Mouse (Mus musculus) intestine, embryonic 14.5 days (tissue): Measurements from ENCODE around the gene Gm37240. TPM values are rescaled to one million over a fixed set of nuclear protein-coding genes. Genes with fewer than 3 reads are reported as not detected.

Source experiments
- ATAC-seq: fragments of 200-750 bp; cut with Nextera tagmentation; replicated peaks from 2 replicates; pipeline ENCODE4 v1.8.0; 2017; ENCODE audit warnings: low read depth, moderate number of reproducible peaks, moderate TSS enrichment, moderate library complexity; ENCODE audit not compliant: low FRiP score, low TSS enrichment
- DNase-seq: peaks from one replicate; pipeline ENCODE4 v3.0.0-alpha.2; 2018; ENCODE audit warnings: low spot score
- H3K27ac ChIP-seq: fragments of 300-500 bp; sonication (generic); 2 replicates; pipeline ENCODE4 v1.5.1; 2014; ENCODE audit warnings: low read depth, mild to moderate bottlenecking, control low read depth
- H3K27me3 ChIP-seq: fragments of 300-500 bp; sonication (generic); replicated peaks from 2 replicates; pipeline ENCODE4 v1.6.1; 2014; ENCODE audit warnings: low read length, control low read depth; ENCODE audit not compliant: control insufficient read depth, insufficient read depth
- H3K36me3 ChIP-seq: fragments of 300-500 bp; sonication (generic); 2 replicates; pipeline ENCODE4 v1.6.1; 2014; ENCODE audit warnings: low read length, control low read depth; ENCODE audit not compliant: control insufficient read depth, insufficient read depth
- H3K4me1 ChIP-seq: fragments of 300-500 bp; sonication (generic); replicated peaks from 2 replicates; pipeline ENCODE4 v1.6.1; 2014; ENCODE audit warnings: low read length, control low read depth, mixed read lengths; ENCODE audit not compliant: control insufficient read depth, insufficient read depth
- H3K4me2 ChIP-seq: fragments of 300-500 bp; sonication (generic); 2 replicates; pipeline ENCODE4 v1.6.1; 2014; ENCODE audit warnings: low read length
- H3K4me3 ChIP-seq: fragments of 300-500 bp; sonication (generic); 2 replicates; pipeline ENCODE4 v1.5.1; 2014; ENCODE audit warnings: low read depth, low read length, control low read depth, mixed read lengths
- H3K9ac ChIP-seq: fragments of 300-500 bp; sonication (generic); 2 replicates; pipeline ENCODE4 v1.6.1; 2014; ENCODE audit warnings: mild to moderate bottlenecking, low read length
- H3K9me3 ChIP-seq: fragments of 300-500 bp; sonication (generic); 2 replicates; pipeline ENCODE4 v1.6.1; 2016; ENCODE audit warnings: low read length, control low read depth; ENCODE audit not compliant: control insufficient read depth
- WGBS: fragments of 180-500 bp; shearing (Covaris S2); extraction: QIAGEN DNeasy Blood & Tissue Kit; methylation state at CpG from one replicate; pipeline ENCODE4 v1.1.7; 2014; 5-methylcytosine and 5-hydroxymethylcytosine counted together
- polyA plus RNA-seq: library from polyadenylated mRNA; unstranded; fragments of >200 nt; fragmentation: Nextera tagmentation; extraction: Ambion mirVana; gene quantifications from 2 replicates; pipeline ENCODE4 v1.2.1, GENCODE M21; 2014

Gene Gm37240
- polyA plus RNA-seq, 1 experiment from 2014 or later: 5.3 TPM

GRCm38 (mm10) chr3:85652727-85653665 is 234.3 kb downstream of the Gm37240 start:
- Histone ChIP-seq H3K4me3 (no peak overlapping the region), H3K27me3 (no peaks in the 10 kb centered on the region), H3K9ac (no peak overlapping the region), H3K9me3 (no peaks in the 10 kb centered on the region), H3K36me3 (no peaks in the 10 kb centered on the region), H3K27ac (no peak overlapping the region), H3K4me1 (no peaks in the 10 kb centered on the region), H3K4me2 (no peak overlapping the region)
- ATAC-seq: no peak
- no peak for DNase-seq
- WGBS: 79% methylated on average over 4 of the region's 4 CpGs

- no peak overlapping the region for H3K4me2 ChIP-seq
- no peaks in the 10 kb centered on the region for H3K4me1 ChIP-seq
- no peaks in the 10 kb centered on the region for H3K36me3 ChIP-seq
These were observed 238.1 kb downstream of the Gm37240 start for GRCm38 (mm10) chr3:85649176-85649575.

GRCm38 (mm10) chr3:85645517-85646004 is 241.8 kb downstream of the Gm37240 start:
- no peaks in the 10 kb centered on the region for H3K4me1 ChIP-seq
- no peak overlapping the region for H3K9ac ChIP-seq
- no peak overlapping the region for H3K4me2 ChIP-seq
- 58% methylated on average over 7 of the region's 7 CpGs for WGBS
- no peak for ATAC-seq
- no peak overlapping the region for H3K27ac ChIP-seq
- H3K4me3 ChIP-seq: no peak overlapping the region
- no peak for DNase-seq
- H3K36me3 ChIP-seq: no peaks in the 10 kb centered on the region
- H3K9me3 ChIP-seq: no peaks in the 10 kb centered on the region
- no peaks in the 10 kb centered on the region for H3K27me3 ChIP-seq

More at GRCm38 (mm10) chr3:85649176-85649575, 238.1 kb downstream of the Gm37240 start:
- ATAC-seq: no peak
- Histone ChIP-seq H3K4me3 (no peak overlapping the region), H3K27me3 (no peaks in the 10 kb centered on the region), H3K27ac (no peak overlapping the region), H3K9ac (no peak overlapping the region), H3K9me3 (no peaks in the 10 kb centered on the region)
- DNase-seq: no peak
- 95% methylated on average over 4 of the region's 4 CpGs for WGBS

- no peaks in the 10 kb centered on the region for H3K9me3 ChIP-seq
- no peak overlapping the region for H3K27ac ChIP-seq
- WGBS: 88% methylated on average over 3 of the region's 3 CpGs
- no peak for DNase-seq
- ATAC-seq: no peak
- no peak overlapping the region for H3K9ac ChIP-seq
- no peaks in the 10 kb centered on the region for H3K36me3 ChIP-seq
- no peak overlapping the region for H3K4me2 ChIP-seq
- H3K27me3 ChIP-seq: no peaks in the 10 kb centered on the region
- H3K4me1 ChIP-seq: no peaks in the 10 kb centered on the region
- H3K4me3 ChIP-seq: no peak overlapping the region
These were observed 242.5 kb downstream of the Gm37240 start for GRCm38 (mm10) chr3:85644814-85645213.

GRCm38 (mm10) chr3:85641751-85642150 is 245.6 kb downstream of the Gm37240 start:
- no peaks in the 10 kb centered on the region for H3K27me3 ChIP-seq
- no peak for DNase-seq
- H3K4me3 ChIP-seq: no peak overlapping the region
- H3K4me1 ChIP-seq: no peaks in the 10 kb centered on the region
- no peak for ATAC-seq
- H3K27ac ChIP-seq: no peak overlapping the region
- no peaks in the 10 kb centered on the region for H3K9me3 ChIP-seq
- 0 out of 2 replicates have a peak, but pooled peaks cover 5% of the 10 kb centered on the region for H3K36me3 ChIP-seq
- 89% methylated on average over 3 of the region's 3 CpGs for WGBS
- no peak overlapping the region for H3K9ac ChIP-seq
- no peak overlapping the region for H3K4me2 ChIP-seq

- peaks cover 2% of the 10 kb centered on the region; the same call in 1 of the 2 replicates for H3K4me1 ChIP-seq
- WGBS: 85% methylated on average over 5 of the region's 5 CpGs
- H3K9me3 ChIP-seq: no peaks in the 10 kb centered on the region
- no peak for DNase-seq
- no peaks in the 10 kb centered on the region for H3K27me3 ChIP-seq
- ATAC-seq: no peak
- no peak overlapping the region for H3K9ac ChIP-seq
- H3K4me3 ChIP-seq: no peak overlapping the region
- H3K36me3 ChIP-seq: 0 out of 2 replicates have a peak, but pooled peaks cover 5% of the 10 kb centered on the region
- no peak overlapping the region for H3K4me2 ChIP-seq
- no peak overlapping the region; the same call in 1 of the 2 replicates for H3K27ac ChIP-seq
These were observed 250.4 kb downstream of the Gm37240 start for GRCm38 (mm10) chr3:85636716-85637447.

GRCm38 (mm10) chr3:85635591-85635990 is 251.7 kb downstream of the Gm37240 start:
- Histone ChIP-seq H3K4me3 (no peak overlapping the region), H3K4me2 (no peak overlapping the region), H3K9me3 (no peaks in the 10 kb centered on the region), H3K9ac (no peak overlapping the region), H3K4me1 (peaks cover 2% of the 10 kb centered on the region; the same call in 1 of the 2 replicates), H3K36me3 (0 out of 2 replicates have a peak, but pooled peaks cover 5% of the 10 kb centered on the region), H3K27ac (no peak overlapping the region), H3K27me3 (no peaks in the 10 kb centered on the region)
- ATAC-seq (no peak), DNase-seq (no peak)
- 75% methylated on average over 2 of the region's 2 CpGs for WGBS

GRCm38 (mm10) chr3:85635126-85635419 is 252.2 kb downstream of the Gm37240 start:
- H3K9ac ChIP-seq: no peak overlapping the region
- H3K4me3 ChIP-seq: no peak overlapping the region
- H3K27me3 ChIP-seq: no peaks in the 10 kb centered on the region
- ATAC-seq (no peak), DNase-seq (no peak)
- H3K4me2 ChIP-seq: no peak overlapping the region
- H3K27ac ChIP-seq: no peak overlapping the region
- peaks cover 2% of the 10 kb centered on the region; the same call in 1 of the 2 replicates for H3K4me1 ChIP-seq
- 65% methylated on average over 2 of the region's 2 CpGs for WGBS
- no peaks in the 10 kb centered on the region for H3K9me3 ChIP-seq
- 0 out of 2 replicates have a peak, but pooled peaks cover 5% of the 10 kb centered on the region for H3K36me3 ChIP-seq
